Mouse (Mus musculus): ENCODE measurements around the gene Zscan20. TPM values are rescaled to one million over a fixed set of nuclear protein-coding genes. Genes with fewer than 3 reads are reported as not detected.

Zscan20 gene
- total RNA-seq, 1 experiment, result 9.0 TPM

DNA sequence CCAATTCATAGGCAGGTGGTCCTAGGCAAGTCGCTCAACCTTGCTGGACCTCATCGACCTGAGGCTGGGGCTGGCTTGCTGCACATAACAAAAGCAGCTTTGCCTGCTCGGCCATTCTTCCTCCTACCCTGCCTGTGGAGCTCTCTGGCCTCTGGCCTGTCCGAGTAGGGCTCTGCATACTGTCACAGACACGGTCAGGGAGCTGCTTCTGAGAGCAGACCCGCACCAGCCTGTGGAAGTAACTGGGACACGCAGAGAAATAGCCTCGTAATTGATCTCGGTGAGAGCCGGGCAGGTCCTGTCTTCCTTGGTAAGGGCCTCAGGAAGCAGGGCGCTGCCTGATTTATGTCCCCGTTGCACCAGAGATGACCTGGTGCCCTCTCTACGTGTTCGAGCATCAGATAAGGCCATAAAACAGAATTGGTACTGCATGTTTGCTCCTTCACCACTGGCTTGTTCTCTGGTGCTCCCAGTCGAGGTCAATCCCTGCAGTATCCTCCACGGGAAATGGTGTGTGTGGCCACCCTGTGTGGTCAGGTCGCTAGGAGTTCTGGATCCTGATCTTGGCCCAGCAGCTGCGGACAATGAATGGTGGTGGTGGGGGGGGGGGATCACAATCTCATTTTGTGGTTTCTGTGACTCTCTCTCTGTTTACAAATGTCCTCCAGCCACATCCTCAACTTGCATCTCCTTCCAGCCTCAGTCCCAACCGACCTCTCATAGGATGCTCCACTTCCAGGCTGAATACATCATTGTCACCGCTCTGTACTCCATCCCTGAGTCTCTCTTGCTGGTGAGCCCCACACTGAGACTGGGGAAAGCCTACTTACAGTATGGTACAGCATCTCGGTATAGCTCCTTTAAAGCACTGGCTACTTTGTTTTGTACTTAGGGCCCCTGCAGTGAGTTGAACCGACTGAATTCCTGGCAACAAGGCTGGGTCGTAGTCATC lies 32.1 kb upstream of the Zscan20 start:
- Histone ChIP-seq H3K4me3 (ENCODE audit: insufficient read depth in 1 of 2, low read depth in 1 of 2, low read length in 2 of 2, poor library complexity in 1 of 2, severe bottlenecking in 1 of 2) (no peak overlapping the region), H3K27ac (ENCODE audit: insufficient read depth, low read depth, low read length, poor library complexity, severe bottlenecking) (no peak overlapping the region), H3K9ac (ENCODE audit: insufficient read depth, low read depth, low read length, poor library complexity, severe bottlenecking) (no peak overlapping the region), H3K4me1 (ENCODE audit: control insufficient read depth in 2 of 2, insufficient read depth in 2 of 2, low read length in 2 of 2, poor library complexity in 1 of 2) (no peaks in the 10 kb centered on the region), H3K9me3 (ENCODE audit: control insufficient read depth, insufficient read depth, low read depth, low read length) (no peaks in the 10 kb centered on the region), H3K36me3 (ENCODE audit: control insufficient read depth, insufficient read depth, low read length, poor library complexity, severe bottlenecking) (no peaks in the 10 kb centered on the region)
- in situ Hi-C loops (cut with MboI; ENCODE audit: low sequenced_read_pairs in 2 of 2, unreplicated experiment in 2 of 2), result no loop called here
- no peak for DNase-seq (ENCODE audit: low read depth, low spot score)
- TF ChIP-seq CHD2 (IDR thresholded peaks at IDR 0.05; ENCODE audit: low read depth, low read length) (no peak), HCFC1 (IDR thresholded peaks at IDR 0.05; ENCODE audit: borderline replicate concordance, insufficient read depth, low read length) (no peak), MAFK (IDR thresholded peaks at IDR 0.05; ENCODE audit: insufficient read depth, low read depth, low read length) (no peak)

DNA sequence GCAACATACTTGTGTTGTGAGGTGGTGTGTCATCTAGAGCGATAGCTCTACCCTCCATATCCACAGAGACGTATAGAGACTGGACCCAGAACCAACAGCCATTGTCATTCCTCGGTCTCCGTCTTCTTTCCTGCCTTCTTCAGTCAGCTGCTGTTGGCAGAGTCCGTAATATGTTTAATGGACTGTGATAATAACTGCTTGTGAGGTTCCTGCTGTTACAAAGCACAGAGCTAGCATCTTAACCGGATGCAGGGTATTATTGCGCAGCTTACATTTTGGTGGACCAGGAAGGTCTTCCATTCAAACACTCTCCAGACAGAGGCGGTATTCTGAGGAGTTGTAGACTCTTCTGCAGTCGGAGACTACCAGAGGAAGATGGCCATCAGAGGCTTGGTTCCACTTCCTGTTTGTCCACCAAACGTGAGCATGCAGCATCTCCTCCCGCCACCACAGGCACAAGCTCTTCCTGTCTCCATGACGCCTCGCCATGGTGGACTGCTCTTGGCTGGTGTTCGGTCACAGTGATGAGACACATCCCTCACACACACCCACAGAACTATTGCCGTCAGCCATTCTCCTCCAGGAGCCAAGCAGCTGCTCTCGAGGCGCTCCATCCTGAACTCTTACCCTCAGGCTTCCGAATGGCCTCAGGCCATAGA lies 28.5 kb upstream of the Zscan20 start:
- H3K36me3 ChIP-seq (ENCODE audit: control insufficient read depth, insufficient read depth, low read length, poor library complexity, severe bottlenecking), result no peaks in the 10 kb centered on the region
- H3K9ac ChIP-seq (ENCODE audit: insufficient read depth, low read depth, low read length, poor library complexity, severe bottlenecking), result no peak overlapping the region
- in situ Hi-C loops (cut with MboI; ENCODE audit: low sequenced_read_pairs in 2 of 2, unreplicated experiment in 2 of 2), result no loop called here
- no peaks in the 10 kb centered on the region for H3K9me3 ChIP-seq (ENCODE audit: control insufficient read depth, insufficient read depth, low read depth, low read length)
- peaks cover 2 to 5% of the 10 kb centered on the region in 2 experiments; a peak in 2 of 4 replicates for H3K4me1 ChIP-seq (ENCODE audit: control insufficient read depth in 2 of 2, insufficient read depth in 2 of 2, low read length in 2 of 2, poor library complexity in 1 of 2)
- H3K27ac ChIP-seq (ENCODE audit: insufficient read depth, low read depth, low read length, poor library complexity, severe bottlenecking), result no peak overlapping the region
- TF ChIP-seq ZNF384 (IDR thresholded peaks at IDR 0.05; ENCODE audit: low read depth, low read length), result no peak
- no peak for TF ChIP-seq HCFC1 (IDR thresholded peaks at IDR 0.05; ENCODE audit: borderline replicate concordance, insufficient read depth, low read length)
- TF ChIP-seq CHD2 (IDR thresholded peaks at IDR 0.05; ENCODE audit: low read depth, low read length), result no peak
- TF ChIP-seq MAFK (IDR thresholded peaks at IDR 0.05; ENCODE audit: insufficient read depth, low read depth, low read length), result no peak
- no peak for TF ChIP-seq ZC3H11A (IDR thresholded peaks at IDR 0.05; ENCODE audit: borderline replicate concordance, low read depth, low read length)
- no peak overlapping the region for H3K4me3 ChIP-seq (ENCODE audit: insufficient read depth in 1 of 2, low read depth in 1 of 2, low read length in 2 of 2, poor library complexity in 1 of 2, severe bottlenecking in 1 of 2)
- DNase-seq (ENCODE audit: low read depth, low spot score), result no peak

- Histone ChIP-seq H3K4me3 (ENCODE audit: insufficient read depth in 1 of 2, low read depth in 1 of 2, low read length in 2 of 2, poor library complexity in 1 of 2, severe bottlenecking in 1 of 2) (no peak overlapping the region), H3K36me3 (ENCODE audit: control insufficient read depth, insufficient read depth, low read length, poor library complexity, severe bottlenecking) (no peaks in the 10 kb centered on the region), H3K9ac (ENCODE audit: insufficient read depth, low read depth, low read length, poor library complexity, severe bottlenecking) (no peak overlapping the region), H3K27ac (ENCODE audit: insufficient read depth, low read depth, low read length, poor library complexity, severe bottlenecking) (no peak overlapping the region), H3K9me3 (ENCODE audit: control insufficient read depth, insufficient read depth, low read depth, low read length) (no peaks in the 10 kb centered on the region), H3K4me1 (ENCODE audit: control insufficient read depth in 2 of 2, insufficient read depth in 2 of 2, low read length in 2 of 2, poor library complexity in 1 of 2) (peaks cover 2 to 5% of the 10 kb centered on the region in 2 experiments; a peak in 2 of 4 replicates)
- in situ Hi-C loops (cut with MboI; ENCODE audit: low sequenced_read_pairs in 2 of 2, unreplicated experiment in 2 of 2), result no loop called here
- DNase-seq (ENCODE audit: low read depth, low spot score), result no peak
- TF ChIP-seq MAFK (IDR thresholded peaks at IDR 0.05; ENCODE audit: insufficient read depth, low read depth, low read length) (no peak), CHD2 (IDR thresholded peaks at IDR 0.05; ENCODE audit: low read depth, low read length) (no peak), HCFC1 (IDR thresholded peaks at IDR 0.05; ENCODE audit: borderline replicate concordance, insufficient read depth, low read length) (no peak), ZC3H11A (IDR thresholded peaks at IDR 0.05; ENCODE audit: borderline replicate concordance, low read depth, low read length) (no peak), ZNF384 (IDR thresholded peaks at IDR 0.05; ENCODE audit: low read depth, low read length) (no peak)
These were observed 27.4 kb upstream of the Zscan20 start for GRCm38 (mm10) chr4:128637250-128637649.

DNA sequence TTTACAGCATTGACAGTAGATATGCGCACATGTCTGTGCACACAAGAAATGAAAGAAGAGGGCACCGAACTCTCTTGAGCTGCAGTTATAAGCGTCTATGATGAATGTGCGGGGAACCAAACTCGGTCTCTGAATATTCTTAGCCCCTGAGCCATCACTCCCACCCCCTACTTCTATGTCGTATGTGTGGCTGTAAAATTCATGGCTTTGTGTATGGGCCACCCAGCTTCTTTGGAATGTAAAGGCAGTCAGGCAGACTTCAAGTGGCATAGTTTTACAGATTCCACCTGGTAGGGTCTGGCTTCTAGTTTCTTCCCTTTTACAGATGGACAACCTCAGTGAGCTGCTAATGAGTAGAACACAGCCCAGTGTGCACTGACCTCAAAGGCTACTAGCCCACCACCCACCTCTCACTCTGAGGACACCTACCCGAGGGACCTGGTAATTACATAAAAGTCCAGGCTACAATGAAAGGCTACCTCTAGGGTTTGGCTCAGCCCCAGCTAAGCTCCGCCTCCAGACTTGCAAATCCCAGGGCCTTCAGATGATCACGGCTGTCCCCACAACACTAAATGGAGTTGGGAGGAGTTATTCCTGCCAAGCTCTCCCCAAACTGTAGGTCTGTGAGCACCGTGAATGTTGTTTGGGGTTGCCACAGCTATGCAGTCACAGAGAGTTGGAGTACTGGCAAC lies 26.1 kb upstream of the Zscan20 start:
- no peak overlapping the region for H3K27ac ChIP-seq (ENCODE audit: insufficient read depth, low read depth, low read length, poor library complexity, severe bottlenecking)
- H3K4me3 ChIP-seq (ENCODE audit: insufficient read depth in 1 of 2, low read depth in 1 of 2, low read length in 2 of 2, poor library complexity in 1 of 2, severe bottlenecking in 1 of 2), result no peak overlapping the region
- H3K9me3 ChIP-seq (ENCODE audit: control insufficient read depth, insufficient read depth, low read depth, low read length), result no peaks in the 10 kb centered on the region
- H3K36me3 ChIP-seq (ENCODE audit: control insufficient read depth, insufficient read depth, low read length, poor library complexity, severe bottlenecking), result no peaks in the 10 kb centered on the region
- no peak for TF ChIP-seq HCFC1 (IDR thresholded peaks at IDR 0.05; ENCODE audit: borderline replicate concordance, insufficient read depth, low read length)
- no peak for TF ChIP-seq ZC3H11A (IDR thresholded peaks at IDR 0.05; ENCODE audit: borderline replicate concordance, low read depth, low read length)
- no peak for TF ChIP-seq MAFK (IDR thresholded peaks at IDR 0.05; ENCODE audit: insufficient read depth, low read depth, low read length)
- no peak for TF ChIP-seq CHD2 (IDR thresholded peaks at IDR 0.05; ENCODE audit: low read depth, low read length)
- TF ChIP-seq ZNF384 (IDR thresholded peaks at IDR 0.05; ENCODE audit: low read depth, low read length), result no peak
- in situ Hi-C loops (cut with MboI; ENCODE audit: low sequenced_read_pairs in 2 of 2, unreplicated experiment in 2 of 2), result no loop called here
- peak; percentile 45 for DNase-seq (ENCODE audit: low read depth, low spot score)
- no peak overlapping the region for H3K9ac ChIP-seq (ENCODE audit: insufficient read depth, low read depth, low read length, poor library complexity, severe bottlenecking)
- H3K4me1 ChIP-seq (ENCODE audit: control insufficient read depth in 2 of 2, insufficient read depth in 2 of 2, low read length in 2 of 2, poor library complexity in 1 of 2), result peaks cover 2 to 5% of the 10 kb centered on the region in 2 experiments; a peak in 2 of 4 replicates

Measured in ES-E14 (cell line).